Mouse (Mus musculus): ENCODE results near the gene Hcn1.

Gene Hcn1

DNA sequence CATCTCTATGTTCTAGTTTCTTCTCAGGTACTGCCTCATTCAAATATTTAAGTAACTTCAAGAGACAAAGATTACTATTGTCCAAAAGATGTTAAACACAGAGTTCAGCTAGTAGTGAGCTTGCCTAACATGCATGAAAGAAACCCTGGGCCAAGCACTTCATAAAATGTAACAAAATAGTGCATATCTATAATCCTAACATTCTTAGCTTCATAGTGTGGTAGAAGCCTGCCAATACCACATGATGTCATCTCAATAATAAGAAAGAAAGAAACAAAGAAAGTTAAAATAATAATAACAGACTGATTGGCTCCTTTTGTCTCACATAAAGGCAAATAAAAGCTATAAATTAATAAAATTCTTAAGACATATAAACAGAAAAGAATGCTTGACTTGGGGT is 103.5 kb downstream of the Hcn1 start:
- DNase-seq (ENCODE audit: low read depth) = no peak

GRCm38 (mm10) chr13:117705997-117706396 is 103.9 kb downstream of the Hcn1 start:
- no peak for DNase-seq (ENCODE audit: low read depth)

DNA sequence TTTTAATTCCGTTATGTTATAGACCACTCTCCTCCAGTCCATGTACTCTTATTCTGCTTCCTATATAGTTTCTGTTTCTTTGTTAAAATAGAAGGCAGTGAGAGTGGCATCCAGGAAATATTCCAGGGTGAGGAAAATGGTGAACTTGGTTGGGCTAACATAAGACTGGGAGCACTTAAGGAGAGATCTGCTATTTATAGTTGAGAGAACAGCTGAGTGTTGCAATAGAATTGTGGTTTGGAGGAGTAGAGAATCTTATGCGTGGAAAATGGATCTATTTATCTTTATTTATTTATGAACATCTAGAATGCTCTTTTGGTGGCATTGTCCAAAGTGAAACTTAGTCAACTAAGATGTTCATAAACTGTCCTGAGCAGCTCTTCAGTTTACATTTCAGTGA is 104.4 kb downstream of the Hcn1 start:
- DNase-seq (ENCODE audit: low read depth) = no peak

DNA sequence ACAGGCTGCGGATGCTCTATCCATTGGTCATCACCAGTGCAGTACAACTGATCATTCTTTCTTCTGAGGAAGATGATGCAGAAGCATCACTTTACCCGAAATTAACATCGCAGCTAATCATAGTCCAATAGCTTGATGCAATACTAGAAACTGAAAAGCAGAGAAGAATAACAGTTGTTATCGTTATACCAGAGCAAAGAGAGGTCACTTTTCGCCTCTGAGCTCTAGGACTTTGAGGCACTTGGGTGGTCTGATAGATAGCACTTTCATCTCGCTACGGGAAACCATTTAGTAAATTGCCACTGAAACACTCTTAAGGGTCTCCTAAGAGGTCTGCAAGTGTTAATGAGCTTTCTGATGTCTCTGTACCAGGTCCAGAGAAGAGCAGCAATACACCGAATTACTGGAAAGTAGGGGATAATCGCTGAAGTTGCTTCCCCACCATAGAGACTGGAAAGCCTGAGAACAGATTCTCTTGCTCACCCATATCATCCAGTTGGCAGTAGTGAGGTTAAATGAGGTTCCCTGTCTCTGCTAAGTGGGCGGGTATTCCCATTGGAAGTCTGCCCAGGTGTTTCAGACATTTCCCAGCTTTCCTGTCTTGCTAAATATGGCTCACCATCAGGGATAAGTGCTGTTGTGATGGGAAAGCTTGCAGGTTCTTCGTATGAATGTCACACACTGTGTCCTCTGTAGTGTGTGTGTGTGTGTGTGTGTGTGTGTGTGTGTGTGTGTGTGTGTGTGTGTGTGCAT is 105.0 kb downstream of the Hcn1 start:
- no peak for DNase-seq (ENCODE audit: low read depth)

DNA sequence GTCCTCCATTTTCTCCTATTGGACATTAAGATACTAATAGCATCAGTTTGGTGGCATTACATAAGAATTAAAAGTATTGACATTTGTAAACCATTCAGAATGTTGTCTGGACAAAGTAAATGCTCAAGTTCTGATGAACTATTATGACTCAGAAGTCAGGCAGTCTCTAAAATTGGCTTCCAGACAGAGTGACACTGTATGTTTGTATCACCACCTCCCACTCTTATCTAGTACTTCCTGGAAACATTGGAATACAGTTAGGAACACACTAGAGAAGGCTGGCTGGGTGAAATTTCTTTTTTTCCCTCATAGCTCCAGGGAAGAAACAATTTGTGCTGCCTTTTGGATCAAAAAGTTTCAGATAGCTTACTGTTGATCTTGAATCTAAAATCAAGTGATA is 108.7 kb downstream of the Hcn1 start:
- no peak for DNase-seq (ENCODE audit: low read depth)

GRCm38 (mm10) chr13:117722090-117722489 is 120.0 kb downstream of the Hcn1 start:
- no peak for DNase-seq (ENCODE audit: low read depth)

DNA sequence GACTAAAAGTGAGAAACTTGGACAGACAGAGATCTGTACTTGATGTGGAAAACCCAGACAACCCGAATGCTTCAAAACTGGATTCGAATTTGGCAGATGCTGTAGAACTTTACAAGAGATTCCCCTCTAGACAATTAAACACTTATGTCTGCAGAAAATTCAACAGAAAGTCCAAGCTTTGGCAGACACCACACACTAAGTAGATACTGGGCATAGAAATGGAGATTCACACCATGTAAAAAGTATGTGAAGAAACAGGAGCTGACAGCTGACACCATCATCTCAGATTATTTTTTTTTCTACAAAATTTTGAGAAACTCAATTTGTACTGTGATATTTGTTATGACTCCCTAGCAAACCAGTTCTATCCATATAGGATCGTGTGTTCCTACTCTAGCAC is 122.0 kb downstream of the Hcn1 start:
- no peak for DNase-seq (ENCODE audit: low read depth)

- no peak for DNase-seq (ENCODE audit: low read depth)
Measured at GRCm38 (mm10) chr13:117728393-117728792, 126.3 kb downstream of the Hcn1 start.

DNA sequence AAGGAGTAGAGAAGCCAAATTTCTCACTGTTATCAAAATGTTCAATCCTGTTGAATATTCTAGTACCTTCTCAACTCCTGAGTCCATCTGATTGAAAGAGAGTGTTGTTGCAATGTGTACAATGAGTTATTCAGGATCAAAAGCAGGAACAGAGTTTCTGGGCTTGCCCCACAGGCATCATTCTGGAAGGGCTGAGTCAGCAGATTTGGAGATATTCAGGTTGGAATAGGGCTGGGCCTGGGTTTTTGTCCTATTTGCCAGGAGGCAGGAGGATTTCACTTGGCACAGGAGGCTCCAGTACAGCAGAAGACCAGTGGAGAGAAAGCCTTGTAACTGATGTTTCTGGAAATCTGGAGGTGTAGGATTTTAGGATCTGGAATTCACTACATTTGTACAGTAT is 130.6 kb downstream of the Hcn1 start:
- no peak for DNase-seq (ENCODE audit: low read depth)

DNA sequence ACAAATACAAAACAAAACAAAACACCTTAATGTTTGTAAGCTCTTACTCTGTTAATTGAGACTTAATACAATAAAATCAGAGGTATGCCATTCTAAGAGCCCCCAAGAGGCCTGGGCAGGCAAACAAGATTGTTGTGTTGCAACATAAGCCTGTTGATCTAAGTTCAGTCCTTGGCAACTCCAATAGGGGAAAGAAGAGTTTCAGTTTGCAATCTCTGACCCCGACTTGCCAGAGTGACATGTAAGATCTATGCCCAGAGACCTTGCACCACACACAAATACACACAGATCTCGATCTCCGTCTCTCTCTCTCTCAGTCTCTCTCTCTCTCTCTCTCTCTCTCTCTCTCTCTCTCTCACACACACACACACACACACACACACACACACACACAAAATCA is 142.3 kb downstream of the Hcn1 start:
- no peak for DNase-seq (ENCODE audit: low read depth)

GRCm38 (mm10) chr13:117745173-117745572 is 143.1 kb downstream of the Hcn1 start:
- no peak for DNase-seq (ENCODE audit: low read depth)

DNA sequence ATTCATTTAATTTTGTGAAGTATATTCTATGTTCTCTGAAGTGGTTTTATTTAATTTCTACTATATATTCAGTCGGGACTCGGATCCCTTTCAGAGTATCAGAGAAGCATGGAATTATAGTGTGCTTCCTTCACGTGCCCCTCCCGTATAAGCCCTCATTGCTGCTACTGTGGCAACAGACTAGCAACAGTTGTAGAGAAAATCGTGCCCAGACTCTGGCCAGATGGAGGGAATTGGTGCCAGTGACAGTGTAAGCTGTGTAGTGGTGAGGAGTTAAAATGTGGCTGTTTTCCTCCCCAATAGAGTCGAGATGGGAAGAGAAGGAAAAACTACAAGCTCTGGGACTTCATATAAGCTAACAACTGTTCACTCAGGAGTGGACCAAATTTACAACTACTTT is 163.4 kb downstream of the Hcn1 start:
- DNase-seq (ENCODE audit: low read depth) = no peak

DNA sequence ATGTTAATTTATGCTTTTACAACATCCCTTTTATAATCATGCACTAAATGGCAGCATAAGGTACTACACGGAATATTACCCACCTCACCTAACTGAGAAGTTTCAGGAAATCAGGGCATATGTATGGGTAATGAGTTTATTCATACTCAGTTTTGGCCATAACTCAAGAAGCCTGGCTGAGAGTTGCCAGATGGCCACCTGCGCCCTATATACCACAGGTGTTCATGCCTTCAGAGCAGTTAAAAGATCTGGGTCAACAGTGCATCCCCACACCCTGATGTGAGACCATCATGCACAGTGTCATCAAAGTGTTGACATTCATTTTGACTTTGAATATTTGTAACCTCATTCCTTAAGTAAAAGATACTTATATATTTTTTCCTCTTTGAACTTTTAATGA is 183.3 kb downstream of the Hcn1 start:
- DNase-seq (ENCODE audit: low read depth) = no peak

DNA sequence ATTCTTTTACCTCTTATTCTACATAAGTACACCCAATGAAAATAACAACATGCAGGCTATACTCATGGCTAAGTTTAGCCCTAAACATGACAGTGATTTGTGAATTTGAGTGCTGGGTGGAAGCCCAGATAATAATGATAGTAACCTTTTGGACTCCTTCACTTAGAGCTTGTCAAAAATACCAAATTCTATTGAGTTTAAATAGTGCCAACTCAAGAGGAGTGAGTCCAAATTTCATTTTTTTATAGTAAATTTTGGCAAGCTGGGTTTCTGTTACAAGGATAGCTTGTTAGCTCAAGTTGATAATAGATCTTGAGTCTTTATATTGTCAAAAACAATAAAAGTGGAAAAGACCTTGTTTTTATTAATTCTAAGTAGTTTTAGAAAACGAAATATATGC is 190.7 kb downstream of the Hcn1 start:
- DNase-seq (ENCODE audit: low read depth) = no peak

- no peak for DNase-seq (ENCODE audit: low read depth)
Measured at GRCm38 (mm10) chr13:117801061-117801460, 198.9 kb downstream of the Hcn1 start.

DNA sequence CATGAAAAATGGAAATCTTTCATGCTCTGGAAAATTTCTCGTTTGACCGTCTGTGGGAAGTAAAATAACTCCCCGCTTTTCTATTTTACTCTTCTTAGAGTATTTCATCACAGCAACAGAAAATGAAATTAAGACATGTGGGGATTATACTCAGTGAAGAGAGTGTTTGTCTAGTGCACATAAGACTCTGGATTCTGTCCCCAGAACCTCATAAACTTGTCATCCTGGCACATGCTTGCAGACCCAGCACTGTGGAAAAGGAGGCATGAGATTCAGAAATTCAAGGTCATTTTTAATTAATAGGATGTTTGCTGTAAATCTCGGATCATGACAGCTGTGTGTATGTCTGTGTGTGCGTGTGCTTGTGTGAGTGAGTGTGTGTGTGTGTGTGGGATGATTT is 225.5 kb downstream of the Hcn1 start:
- no peak for DNase-seq (ENCODE audit: low read depth)

GRCm38 (mm10) chr13:117836658-117837057 is 234.5 kb downstream of the Hcn1 start:
- DNase-seq (ENCODE audit: low read depth) = no peak

- DNase-seq (ENCODE audit: low read depth) = no peak
Measured at GRCm38 (mm10) chr13:117838264-117838663, 236.1 kb downstream of the Hcn1 start.

GRCm38 (mm10) chr13:117842366-117842765 is 240.2 kb downstream of the Hcn1 start:
- no peak for DNase-seq (ENCODE audit: low read depth)

- no peak for DNase-seq (ENCODE audit: low read depth)
Measured at GRCm38 (mm10) chr13:117847290-117847689, 245.2 kb downstream of the Hcn1 start.

- no peak for DNase-seq (ENCODE audit: low read depth)
Measured at GRCm38 (mm10) chr13:117848757-117849156, 246.6 kb downstream of the Hcn1 start.

DNA sequence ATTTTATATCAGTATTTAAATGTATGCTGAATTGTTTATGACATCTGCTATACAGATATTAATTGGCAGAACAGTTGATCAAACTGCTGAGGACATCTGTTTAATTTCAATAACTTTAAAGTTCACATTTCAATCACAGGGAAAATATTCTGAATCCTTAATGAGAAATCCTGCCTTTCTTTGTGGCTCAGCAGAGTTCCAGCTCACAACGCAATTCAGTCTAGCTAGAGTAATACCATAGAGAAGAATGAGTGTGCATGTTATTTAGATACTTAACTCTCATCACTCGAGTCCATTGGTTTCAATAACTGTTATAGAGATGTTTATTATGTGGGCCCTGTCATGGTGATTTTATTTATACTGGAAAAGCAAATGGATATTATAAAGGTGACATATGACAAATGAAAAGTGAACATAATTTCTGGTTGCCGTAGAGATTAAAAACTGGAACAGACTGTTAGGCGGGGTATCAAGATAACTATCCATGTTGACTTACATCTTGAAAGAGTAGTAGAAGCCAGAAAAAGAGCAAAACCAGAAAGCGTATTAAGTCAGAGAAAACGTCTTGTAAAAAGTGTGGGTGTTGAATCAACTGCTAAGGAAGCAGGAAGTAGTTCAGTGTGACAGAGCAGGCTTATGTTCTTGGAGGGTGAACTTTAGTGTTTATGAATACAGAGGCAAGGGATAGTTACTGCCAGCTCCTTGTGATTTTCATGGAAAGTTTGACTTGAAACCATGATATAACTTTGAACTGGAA is 250.0 kb downstream of the Hcn1 start:
- no peak for DNase-seq (ENCODE audit: low read depth)

- DNase-seq (ENCODE audit: low read depth) = no peak
Measured at GRCm38 (mm10) chr13:117852711-117853051, 250.6 kb downstream of the Hcn1 start.

DNA sequence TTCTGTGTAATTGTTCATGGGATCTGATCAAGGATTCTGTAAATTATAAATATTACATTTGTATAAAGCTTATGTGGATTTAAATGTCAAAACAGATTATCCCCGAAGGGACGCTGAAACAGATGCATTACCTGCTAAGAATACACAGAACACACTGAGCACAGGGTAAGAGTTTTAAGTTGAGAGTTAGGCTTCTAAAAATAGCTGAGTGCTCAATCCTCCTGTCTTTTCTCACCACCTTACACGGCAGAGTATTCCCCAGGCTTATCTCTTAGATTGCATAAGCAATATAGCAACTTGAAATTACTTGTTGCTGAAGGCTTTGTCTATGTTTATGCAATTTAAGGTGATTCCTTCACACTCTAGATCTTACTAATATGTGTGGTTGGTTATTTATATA is 256.3 kb downstream of the Hcn1 start:
- no peak for DNase-seq (ENCODE audit: low read depth)

Measured in naive thymus-derived CD4-positive, alpha-beta T cell, adult 2 months (primary cell).